In genomic region chr8:53984296-53984695, GRCm38 (mm10) we compare ENCODE assay signal across 26 mouse cellular contexts.
"Had no signal": no experiment of that assay in that cellular context is flagged by ENCODE, and none has a peak within 500 bp of the region (broad histone marks: within the 10 kb centered on the region; RNA-seq: fewer than 3 reads in every experiment).

No protein-coding gene starts in this region.

- H3K9me3 ChIP-seq: heart, embryonic 13.5 days; heart, embryonic 15.5 days; hindbrain, embryonic 13.5 days; hindbrain, embryonic 15.5 days; kidney, embryonic 15.5 days; limb, embryonic 13.5 days; limb, embryonic 15.5 days; liver, embryonic 12.5 days had no signal

- ATAC-seq: hindbrain, postnatal 0 days; intestine, embryonic 16.5 days; liver, embryonic 12.5 days had no signal

- H3K4me1 ChIP-seq: heart, embryonic 13.5 days; heart, embryonic 15.5 days; hindbrain, embryonic 13.5 days; hindbrain, embryonic 15.5 days; kidney, embryonic 15.5 days; limb, embryonic 13.5 days; limb, embryonic 15.5 days; liver, embryonic 12.5 days had no signal

- H3K4me3 ChIP-seq: gastrocnemius, adult 2 months; heart, adult 2 months; heart, embryonic 13.5 days; heart, embryonic 15.5 days; hindbrain, embryonic 13.5 days; hindbrain, embryonic 15.5 days; kidney, embryonic 15.5 days; left cerebral cortex, adult 2 months; limb, embryonic 13.5 days; limb, embryonic 15.5 days; liver, embryonic 12.5 days had no signal

- H3K27me3 ChIP-seq: heart, embryonic 13.5 days; heart, embryonic 15.5 days; hindbrain, embryonic 13.5 days; hindbrain, embryonic 15.5 days; kidney, embryonic 15.5 days; limb, embryonic 13.5 days; limb, embryonic 15.5 days; liver, embryonic 12.5 days had no signal

- DNase-seq: gastrocnemius, adult 2 months; gastrocnemius, postnatal 10 days; gastrocnemius, postnatal 25 days; heart, adult 11 months; heart, adult 2 months; heart, postnatal 14 days; heart, postnatal 36 days; kidney, adult 11 months; kidney, adult 2 months; kidney, adult 9 months; kidney, postnatal 14 days; kidney, postnatal 36 days; layer of hippocampus, adult 9-11 months; left cerebral cortex, postnatal 4 days had no signal

- H3K36me3 ChIP-seq: heart, embryonic 13.5 days; heart, embryonic 15.5 days; hindbrain, embryonic 13.5 days; hindbrain, embryonic 15.5 days; kidney, embryonic 15.5 days; limb, embryonic 13.5 days; limb, embryonic 15.5 days; liver, embryonic 12.5 days had no signal

- H3K27ac ChIP-seq: gastrocnemius, adult 2 months; heart, adult 2 months; heart, embryonic 13.5 days; heart, embryonic 15.5 days; hindbrain, embryonic 13.5 days; hindbrain, embryonic 15.5 days; hindbrain, postnatal 0 days; kidney, embryonic 15.5 days; kidney, postnatal 0 days; left cerebral cortex, adult 2 months; limb, embryonic 13.5 days; limb, embryonic 15.5 days; liver, embryonic 12.5 days had no signal
